Mouse (Mus musculus): ENCODE measurements around the gene Fam8a1.

Gene Fam8a1

GRCm38 (mm10) chr13:46674601-46675000 lies 5.3 kb downstream of the Fam8a1 start:
- no peak for DNase-seq (ENCODE audit: extremely low spot score, low read depth, low spot score)

- no peak for DNase-seq (ENCODE audit: extremely low spot score, low read depth, low spot score)
Measured at GRCm38 (mm10) chr13:46677721-46678120, 8.4 kb downstream of the Fam8a1 start.

GRCm38 (mm10) chr13:46682921-46683320 lies 13.6 kb downstream of the Fam8a1 start:
- no peak for DNase-seq (ENCODE audit: extremely low spot score, low read depth, low spot score)

- DNase-seq (ENCODE audit: extremely low spot score, low read depth, low spot score) = no peak
Measured at GRCm38 (mm10) chr13:46683370-46683769, 14.0 kb downstream of the Fam8a1 start.

- DNase-seq (ENCODE audit: extremely low spot score, low read depth, low spot score) = no peak
Measured at GRCm38 (mm10) chr13:46690559-46691241, 21.4 kb downstream of the Fam8a1 start.

- no peak for DNase-seq (ENCODE audit: extremely low spot score, low read depth, low spot score)
Measured at GRCm38 (mm10) chr13:46695296-46695908, 26.1 kb downstream of the Fam8a1 start.

- DNase-seq (ENCODE audit: extremely low spot score, low read depth, low spot score) = no peak
Measured at GRCm38 (mm10) chr13:46695932-46696331, 26.6 kb downstream of the Fam8a1 start.

- DNase-seq (ENCODE audit: extremely low spot score, low read depth, low spot score) = no peak
Measured at GRCm38 (mm10) chr13:46696788-46697187, 27.5 kb downstream of the Fam8a1 start.

GRCm38 (mm10) chr13:46699372-46699771 lies 30.1 kb downstream of the Fam8a1 start:
- DNase-seq (ENCODE audit: extremely low spot score, low read depth, low spot score) = no peak

- no peak for DNase-seq (ENCODE audit: extremely low spot score, low read depth, low spot score)
Measured at GRCm38 (mm10) chr13:46701486-46701885, 32.2 kb downstream of the Fam8a1 start.

- DNase-seq (ENCODE audit: extremely low spot score, low read depth, low spot score) = no peak
Measured at GRCm38 (mm10) chr13:46703138-46703537, 33.8 kb downstream of the Fam8a1 start.

GRCm38 (mm10) chr13:46713486-46713885 lies 44.2 kb downstream of the Fam8a1 start:
- no peak for DNase-seq (ENCODE audit: extremely low spot score, low read depth, low spot score)

- no peak for DNase-seq (ENCODE audit: extremely low spot score, low read depth, low spot score)
Measured at GRCm38 (mm10) chr13:46715976-46716639, 46.8 kb downstream of the Fam8a1 start.

- DNase-seq (ENCODE audit: extremely low spot score, low read depth, low spot score) = no peak
Measured at GRCm38 (mm10) chr13:46718893-46719400, 49.6 kb downstream of the Fam8a1 start.

GRCm38 (mm10) chr13:46721009-46721408 lies 51.7 kb downstream of the Fam8a1 start:
- DNase-seq (ENCODE audit: extremely low spot score, low read depth, low spot score) = no peak

- DNase-seq (ENCODE audit: extremely low spot score, low read depth, low spot score) = no peak
Measured at GRCm38 (mm10) chr13:46724371-46724770, 55.0 kb downstream of the Fam8a1 start.

GRCm38 (mm10) chr13:46725227-46725626 lies 55.9 kb downstream of the Fam8a1 start:
- DNase-seq (ENCODE audit: extremely low spot score, low read depth, low spot score) = no peak

GRCm38 (mm10) chr13:46726288-46727037 lies 57.1 kb downstream of the Fam8a1 start:
- DNase-seq (ENCODE audit: extremely low spot score, low read depth, low spot score) = no peak

GRCm38 (mm10) chr13:46727038-46727836 lies 57.9 kb downstream of the Fam8a1 start:
- no peak for DNase-seq (ENCODE audit: extremely low spot score, low read depth, low spot score)
